Mouse (Mus musculus): ENCODE measurements at regions not wholly inside any gene's neighbourhood (a gene's known extent, or its start where the extent isn't known, plus 50 kb on each side); places are given as distances from the start of the nearest gene placed in this dataset.
A peak's percentile ranks its signal among the peaks of the same experiment; 100 is the strongest.

GRCm38 (mm10) chr4:45713046-45713706, 85.6 kb upstream of the Aldh1b1 start:
- DNase-seq = no peak

- DNase-seq = no peak
Observed at GRCm38 (mm10) chr4:45703997-45704396, 94.8 kb upstream of the Aldh1b1 start.

- DNase-seq = no peak
Observed at GRCm38 (mm10) chr4:45699601-45700000, 99.2 kb upstream of the Aldh1b1 start.

GRCm38 (mm10) chr4:45695239-45695638, 103.6 kb upstream of the Aldh1b1 start:
- DNase-seq = no peak

GRCm38 (mm10) chr4:45689991-45690916, 108.6 kb upstream of the Aldh1b1 start:
- DNase-seq = no peak

- DNase-seq = no peak
Observed at GRCm38 (mm10) chr4:45689572-45689971, 109.2 kb upstream of the Aldh1b1 start.

- no peak for DNase-seq
Observed at GRCm38 (mm10) chr4:45688233-45688632, 110.6 kb upstream of the Aldh1b1 start.

- no peak for DNase-seq
Observed at GRCm38 (mm10) chr4:45685031-45685430, 113.8 kb upstream of the Aldh1b1 start.

- no peak for DNase-seq
Observed at GRCm38 (mm10) chr4:45683205-45683604, 115.6 kb upstream of the Aldh1b1 start.

- DNase-seq = no peak
Observed at GRCm38 (mm10) chr4:45682746-45683145, 116.1 kb upstream of the Aldh1b1 start.

GRCm38 (mm10) chr4:45676137-45676536, 122.7 kb upstream of the Aldh1b1 start:
- DNase-seq = no peak

GRCm38 (mm10) chr4:45674291-45674690, 124.5 kb upstream of the Aldh1b1 start:
- DNase-seq = no peak

GRCm38 (mm10) chr4:45673081-45673819, 125.6 kb upstream of the Aldh1b1 start:
- DNase-seq = no peak

- DNase-seq = peak; percentile 38
Observed at GRCm38 (mm10) chr4:45672262-45673076, 126.4 kb upstream of the Aldh1b1 start.

GRCm38 (mm10) chr4:45664372-45664771, 132.1 kb upstream of the Shb start:
- DNase-seq = no peak

- no peak for DNase-seq
Observed at GRCm38 (mm10) chr4:45657350-45657978, 125.2 kb upstream of the Shb start.

GRCm38 (mm10) chr4:45655780-45656179, 123.5 kb upstream of the Shb start:
- DNase-seq = no peak

- DNase-seq = no peak
Observed at GRCm38 (mm10) chr4:45654804-45655155, 122.5 kb upstream of the Shb start.

- DNase-seq = peak; percentile 43
Observed at GRCm38 (mm10) chr4:45654019-45654803, 121.9 kb upstream of the Shb start.

- DNase-seq = no peak
Observed at GRCm38 (mm10) chr4:45648884-45649577, 116.8 kb upstream of the Shb start.

- no peak for DNase-seq
Observed at GRCm38 (mm10) chr4:45647514-45647913, 115.2 kb upstream of the Shb start.

Data from thymus, postnatal 25 days (tissue).